Mouse (Mus musculus): Measurements from ENCODE around the gene Olfr1089.

Olfr1089 gene

DNA sequence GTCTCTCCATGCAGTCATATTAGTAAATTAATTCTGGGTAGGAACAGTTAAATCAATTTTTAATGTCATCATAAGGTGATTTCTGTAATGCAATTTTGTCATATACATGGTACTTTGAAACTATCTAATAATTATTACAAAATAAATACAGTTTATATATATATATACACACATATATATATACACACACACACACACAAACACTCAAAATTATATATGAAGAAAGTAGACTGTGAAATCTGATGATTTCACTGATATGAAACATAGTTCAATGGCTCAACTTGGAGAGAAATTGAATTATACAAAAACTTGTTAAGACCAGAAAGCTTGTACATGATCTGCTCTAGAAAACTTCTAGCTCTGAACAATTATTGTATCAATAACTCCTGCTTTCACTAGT lies at the start of gene Olfr1089:
Gene Olfr1089, minus strand, starts transcription at position 101 of the 400 bp plus-strand sequence.
- DNase-seq (ENCODE audit: low spot score), result no peak

DNA sequence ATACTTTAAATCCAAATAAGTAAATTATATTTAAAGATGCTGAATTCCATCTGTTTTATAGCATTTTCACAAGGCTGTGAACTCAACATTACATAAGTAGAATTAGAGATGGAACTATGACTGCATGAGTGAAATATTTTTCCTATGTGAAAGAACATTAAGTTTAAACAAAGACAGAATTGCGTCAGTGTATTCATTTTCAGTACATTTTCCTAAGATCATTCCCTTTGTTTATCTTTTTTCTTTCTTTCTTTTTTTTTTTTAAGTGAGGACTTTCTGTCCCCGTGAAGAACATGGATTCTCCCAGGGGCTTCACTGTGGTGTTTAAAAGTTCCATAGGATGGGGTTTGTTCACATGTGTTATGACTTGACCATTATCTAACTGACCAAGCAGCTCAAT lies 48.7 kb upstream of the Olfr1089 start, which contains the start of gene Olfr1093:
Gene Olfr1093, plus strand, starts transcription at position 301 of the 400 bp plus-strand sequence.
- DNase-seq (ENCODE audit: low spot score), result no peak

DNA sequence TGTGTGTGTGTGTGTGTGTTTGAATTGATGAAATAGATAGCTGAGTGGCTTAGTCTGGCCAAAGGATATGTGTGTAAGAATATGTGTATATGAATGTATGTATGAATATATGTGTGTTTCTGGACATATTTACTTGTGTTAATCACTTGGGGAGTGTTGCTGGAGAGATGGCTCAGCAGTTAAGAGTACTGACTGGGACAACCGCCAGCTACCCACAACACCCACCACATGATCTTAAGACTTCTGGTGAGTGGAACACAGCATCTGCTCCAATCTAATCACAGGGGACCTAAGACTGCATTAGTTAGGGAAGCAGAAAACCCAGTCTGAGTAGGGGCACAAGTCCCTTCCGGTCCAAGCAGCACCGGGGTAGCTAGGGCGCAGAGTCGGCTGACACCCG lies 27.5 kb upstream of the Olfr1089 start:
- no peak for DNase-seq (ENCODE audit: low spot score)

DNA sequence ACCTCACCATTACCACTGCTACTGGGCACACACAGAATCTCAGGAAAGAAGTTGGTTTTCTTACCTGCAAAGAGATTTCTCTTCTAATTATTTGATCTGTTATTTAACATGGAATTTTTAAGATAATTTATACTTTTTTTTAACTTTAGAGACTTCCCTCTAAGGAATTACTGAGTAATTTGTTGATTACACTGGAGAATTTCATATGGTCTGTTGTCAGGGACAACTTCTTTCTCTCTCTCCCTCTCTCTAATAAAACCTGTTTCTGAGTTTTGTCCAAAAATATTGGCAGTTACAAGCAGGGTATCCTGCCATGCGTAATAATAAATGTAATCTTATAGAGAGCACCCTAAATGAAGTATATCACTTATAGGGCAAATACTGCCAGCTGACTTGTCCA lies 25.4 kb upstream of the Olfr1089 start, which contains the start of gene Olfr1090:
Gene Olfr1090, minus strand, starts transcription at position 101 of the 400 bp plus-strand sequence.
- DNase-seq (ENCODE audit: low spot score), result no peak

DNA sequence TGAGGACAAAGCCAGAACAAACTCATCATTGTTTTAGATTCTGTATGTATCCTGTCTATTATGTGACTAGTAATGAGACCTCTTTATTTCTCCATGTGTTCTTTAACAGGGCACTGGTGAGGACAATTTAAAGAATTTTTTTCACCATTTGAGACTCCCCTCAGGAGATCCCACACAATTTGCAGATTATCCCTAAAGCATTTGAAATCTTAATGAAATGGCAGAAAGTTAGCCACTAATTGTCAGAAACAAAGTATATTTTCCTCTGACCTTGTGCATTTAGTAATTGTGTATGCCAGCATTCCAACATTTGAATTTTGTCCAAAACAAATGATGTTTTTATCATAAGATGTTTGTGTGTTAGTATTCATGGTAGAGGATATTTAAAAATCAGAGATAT lies 35.2 kb downstream of the Olfr1089 start, which contains the start of gene Olfr1087:
Gene Olfr1087, minus strand, starts transcription at position 101 of the 400 bp plus-strand sequence.
- no peak for DNase-seq (ENCODE audit: low spot score)

Measured in testis, postnatal 14 days (tissue).